Mouse (Mus musculus) adrenal gland, adult 8-10 months (tissue): ENCODE measurements around the gene Abcb8. TPM values are rescaled to one million over a fixed set of nuclear protein-coding genes. Genes with fewer than 3 reads are reported as not detected.

Experiments used
- total RNA-seq, 4 experiments: library from RNA; stranded (reverse); gene quantifications; 2 replicates each; pipeline ENCODE4 v1.2.4; 2022

Gene Abcb8
- total RNA-seq, 4 experiments from 2014 or later: 73.5 to 97.6 (median 86.0) TPM

Other genes starting within 250 kb of the Abcb8 start
- 10 to 100 TPM in 2 of 4 experiments, 1 to 10 TPM in 2; 7.8 to 16.5 (median 10.3) TPM for gene Nupl2, start 228.7 kb upstream of the Abcb8 start, total RNA-seq
- gene Kcnh2, start 42.1 kb upstream of the Abcb8 start, total RNA-seq: 10 to 100 TPM; 17.7 to 47.2 (median 36.0) TPM
- 10 to 100 TPM in 1 of 4 experiments, 1 to 10 TPM in 3; 6.5 to 11.2 (median 9.1) TPM for gene Nos3, start 28.9 kb upstream of the Abcb8 start, total RNA-seq
- gene Atg9b, start 1.5 kb upstream of the Abcb8 start, total RNA-seq: 1 to 10 TPM in 1 of 4 experiments, under 1 TPM in 3; 0.55 to 1.3 (median 0.64) TPM
- gene Asic3, start 19.7 kb downstream of the Abcb8 start, total RNA-seq: under 1 TPM in 3 of 4 experiments, not detected in 1; 0.30 to 0.59 (median 0.55) TPM
- 10 to 100 TPM; 43.2 to 66.8 (median 56.2) TPM for gene Cdk5, start 29.9 kb downstream of the Abcb8 start, total RNA-seq
- 10 to 100 TPM; 53.0 to 84.3 (median 65.6) TPM for gene Slc4a2, start 30.2 kb downstream of the Abcb8 start, total RNA-seq
- 100 to 1,000 TPM in 2 of 4 experiments, 10 to 100 TPM in 2; 96.8 to 117 (median 102) TPM for gene Fastk, start 51.6 kb downstream of the Abcb8 start, total RNA-seq
- gene Tmub1, start 54.2 kb downstream of the Abcb8 start, total RNA-seq: 10 to 100 TPM; 17.0 to 19.6 (median 17.7) TPM
- gene Agap3, start 58.5 kb downstream of the Abcb8 start, total RNA-seq: 100 to 1,000 TPM in 2 of 4 experiments, 10 to 100 TPM in 2; 86.3 to 117 (median 102) TPM
- gene Gbx1, start 133.5 kb downstream of the Abcb8 start, total RNA-seq: not detected
- under 1 TPM; 0.37 to 0.75 (median 0.59) TPM for gene Asb10, start 147.3 kb downstream of the Abcb8 start, total RNA-seq
- not detected for gene 4931409K22Rik, start 163.1 kb downstream of the Abcb8 start, total RNA-seq
- 10 to 100 TPM; 59.5 to 89.6 (median 75.2) TPM for gene Abcf2, start 183.8 kb downstream of the Abcb8 start, total RNA-seq
- gene Chpf2, start 193.1 kb downstream of the Abcb8 start, total RNA-seq: 10 to 100 TPM; 38.1 to 70.3 (median 57.1) TPM
- gene Smarcd3, start 230.7 kb downstream of the Abcb8 start, total RNA-seq: 10 to 100 TPM; 14.3 to 42.2 (median 24.7) TPM